Mouse (Mus musculus): ENCODE measurements around the gene Zfp811. TPM values are rescaled to one million over a fixed set of nuclear protein-coding genes. Genes with fewer than 3 reads are reported as not detected.
"Not testable (repeated sequence)": the region's sequence is repeated elsewhere in the genome, so short reads cannot be mapped to it uniquely, and the experiment has no call there.

Gene Zfp811
- 0.74 and 1.3 TPM in 2 replicates for polyA plus RNA-seq (2014; fragmentation: Nextera tagmentation; extraction: Ambion mirVana)

DNA sequence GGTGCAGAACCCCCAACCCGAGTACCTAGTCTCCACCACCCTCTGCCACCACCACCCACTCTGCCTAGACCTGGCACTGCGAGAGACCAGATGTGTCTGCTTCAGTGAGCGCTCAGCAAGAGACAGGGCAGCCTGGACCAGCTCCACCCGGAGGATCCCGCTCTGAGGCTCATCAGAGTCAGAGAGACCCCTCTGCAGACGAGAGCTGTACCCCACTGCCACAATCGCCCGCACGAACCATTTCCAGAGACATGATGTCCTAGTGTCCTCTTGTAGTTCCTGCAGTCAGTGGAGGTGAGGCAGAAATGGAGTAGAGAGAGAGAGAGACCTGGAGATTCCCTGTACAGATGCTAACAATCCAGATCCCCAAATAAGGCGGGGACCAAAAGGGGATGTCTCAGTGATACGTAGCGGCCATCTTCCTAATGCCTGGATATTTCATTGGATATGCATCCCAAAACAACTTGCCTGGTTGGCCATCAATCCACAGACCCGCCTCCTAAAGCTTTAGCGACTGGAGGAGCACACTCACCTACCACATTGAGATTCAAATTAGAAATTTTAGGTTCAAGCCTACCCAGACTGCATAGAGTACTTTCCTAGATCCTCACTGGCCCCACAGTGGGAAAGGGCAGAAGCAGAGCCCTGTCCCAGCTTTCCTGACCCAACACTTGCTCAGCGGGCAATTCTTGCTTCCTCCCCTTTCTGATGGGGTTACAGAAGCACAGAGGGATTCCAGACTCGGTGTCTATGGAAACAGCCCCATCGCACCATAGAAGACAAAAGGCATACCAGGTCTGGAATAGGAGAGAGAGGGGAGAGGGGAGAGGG, at the start of gene Zfp811:
Zfp811 (minus strand) TSS at position 388 of the 831 bp plus-strand sequence.
- Histone ChIP-seq H3K27me3 (ENCODE audit: control insufficient read depth, insufficient read depth, low read length) (no peaks in the 10 kb centered on the region), H3K27ac (replicated peaks in 1 of 2; ENCODE audit: control insufficient read depth in 1 of 2, insufficient read depth in 1 of 2, low read depth in 2 of 2, low read length in 2 of 2) (no peak within 1 kb of the TSS), H3K36me3 (ENCODE audit: control insufficient read depth, insufficient read depth, low read length) (0 out of 2 replicates have a peak, but pooled peaks cover 1% of the 10 kb centered on the region), H3K4me3 (ENCODE audit: control insufficient read depth in 1 of 2, insufficient read depth in 1 of 2, low read depth in 1 of 2, low read length in 2 of 2) (peak within 1 kb of the TSS; percentile 44 to 55), H3K4me2 (ENCODE audit: low read length) (peak within 1 kb of the TSS; percentile 70), H3K4me1 (ENCODE audit: control insufficient read depth in 2 of 2, insufficient read depth in 2 of 2, low read length in 2 of 2) (peaks cover 0 to 4% of the 10 kb centered on the region in 2 experiments; a peak in 2 of 4 replicates), H3K9me3 (ENCODE audit: control insufficient read depth, low read length) (no peaks in the 10 kb centered on the region), H3K9ac (ENCODE audit: low read length) (peak within 1 kb of the TSS; percentile 59)
- 2% methylated on average over 17 of the region's 17 CpGs for WGBS
- ATAC-seq (ENCODE audit: insufficient number of reproducible peaks, insufficient read depth, low FRiP score, low read depth): no peak

DNA sequence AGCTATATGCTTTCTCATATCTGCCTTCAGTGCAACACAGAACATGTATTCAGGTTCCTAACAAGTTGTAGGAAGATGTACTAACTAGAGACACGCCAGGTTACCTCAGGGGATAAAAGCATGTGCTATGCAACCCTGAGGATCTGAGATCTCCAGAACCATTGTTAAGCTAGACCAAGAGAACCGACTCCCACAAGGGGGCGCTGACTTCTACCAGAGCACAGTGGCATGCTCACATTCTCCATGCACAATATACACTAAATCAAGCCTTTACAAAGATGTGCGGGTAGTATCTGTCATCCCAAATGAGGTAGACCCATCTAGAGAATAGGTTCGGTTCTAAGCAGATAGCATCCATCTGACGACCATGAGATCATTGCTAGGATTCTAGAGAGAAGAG, 47.0 kb upstream of the Zfp811 start:
- WGBS: 42% methylated on average over 3 of the region's 6 CpGs
- not testable (repeated sequence) for ATAC-seq (ENCODE audit: insufficient number of reproducible peaks, insufficient read depth, low FRiP score, low read depth); H3K36me3 ChIP-seq (ENCODE audit: control insufficient read depth, insufficient read depth, low read length); H3K9me3 ChIP-seq (ENCODE audit: control insufficient read depth, low read length); H3K27me3 ChIP-seq (ENCODE audit: control insufficient read depth, insufficient read depth, low read length); H3K4me2 ChIP-seq (ENCODE audit: low read length); H3K4me3 ChIP-seq (ENCODE audit: control insufficient read depth in 1 of 2, insufficient read depth in 1 of 2, low read depth in 1 of 2, low read length in 2 of 2); H3K27ac ChIP-seq (replicated peaks in 1 of 2; ENCODE audit: control insufficient read depth in 1 of 2, insufficient read depth in 1 of 2, low read depth in 2 of 2, low read length in 2 of 2); H3K4me1 ChIP-seq (ENCODE audit: control insufficient read depth in 2 of 2, insufficient read depth in 2 of 2, low read length in 2 of 2); H3K9ac ChIP-seq (ENCODE audit: low read length)

DNA sequence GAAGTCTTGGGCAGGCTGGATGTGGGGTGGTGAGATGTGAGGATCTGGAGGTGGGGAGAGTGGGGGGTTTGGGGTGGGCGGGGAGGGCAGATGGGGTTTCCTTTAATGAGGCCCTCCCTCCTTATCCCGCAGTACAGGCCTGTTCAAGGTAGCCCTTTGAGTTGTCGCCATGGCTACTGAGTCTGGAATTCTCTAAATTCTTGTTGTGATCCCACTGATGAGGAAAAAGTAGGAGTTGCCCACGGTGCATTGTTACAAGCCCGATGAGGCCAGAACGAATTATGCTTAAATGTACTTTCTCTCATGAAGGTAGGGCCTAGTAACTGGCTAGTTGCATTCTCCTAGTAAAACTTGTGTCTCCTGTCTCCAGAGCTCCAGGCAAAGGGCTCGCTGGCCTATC, 41.9 kb upstream of the Zfp811 start:
- Histone ChIP-seq H3K27me3 (ENCODE audit: control insufficient read depth, insufficient read depth, low read length) (no peaks in the 10 kb centered on the region), H3K9ac (ENCODE audit: low read length) (no peak overlapping the region), H3K4me2 (ENCODE audit: low read length) (no peak overlapping the region), H3K4me1 (ENCODE audit: control insufficient read depth in 2 of 2, insufficient read depth in 2 of 2, low read length in 2 of 2) (no peaks in the 10 kb centered on the region), H3K36me3 (ENCODE audit: control insufficient read depth, insufficient read depth, low read length) (no peaks in the 10 kb centered on the region), H3K4me3 (ENCODE audit: control insufficient read depth in 1 of 2, insufficient read depth in 1 of 2, low read depth in 1 of 2, low read length in 2 of 2) (no peak overlapping the region), H3K9me3 (ENCODE audit: control insufficient read depth, low read length) (no peaks in the 10 kb centered on the region), H3K27ac (replicated peaks in 1 of 2; ENCODE audit: control insufficient read depth in 1 of 2, insufficient read depth in 1 of 2, low read depth in 2 of 2, low read length in 2 of 2) (no peak overlapping the region)
- no peak for ATAC-seq (ENCODE audit: insufficient number of reproducible peaks, insufficient read depth, low FRiP score, low read depth)
- WGBS: 57% methylated on average over 7 of the region's 7 CpGs

DNA sequence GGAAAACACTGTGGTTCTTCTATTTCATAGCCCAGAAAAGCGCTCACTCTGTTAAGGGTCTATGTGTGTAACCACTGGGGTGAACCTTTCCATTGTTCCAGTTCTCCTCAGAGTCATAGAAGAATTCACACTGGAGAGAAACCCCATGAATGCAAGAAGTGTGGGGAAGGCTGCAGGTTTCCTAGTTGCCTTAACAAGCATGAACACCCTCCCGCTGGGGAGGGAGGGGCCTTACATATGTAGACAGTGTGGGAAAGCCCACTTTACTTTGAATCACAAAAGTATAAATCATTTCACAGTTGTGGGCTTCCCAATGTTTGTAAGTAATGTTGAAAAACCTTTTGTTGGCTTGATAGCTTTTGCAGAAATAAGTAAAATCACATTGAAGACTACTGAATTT, 31.7 kb upstream of the Zfp811 start:
- H3K9me3 ChIP-seq (ENCODE audit: control insufficient read depth, low read length): 0 out of 2 replicates have a peak, but pooled peaks cover 5% of the 10 kb centered on the region
- H3K9ac ChIP-seq (ENCODE audit: low read length): no peak overlapping the region
- no peak overlapping the region for H3K4me3 ChIP-seq (ENCODE audit: control insufficient read depth in 1 of 2, insufficient read depth in 1 of 2, low read depth in 1 of 2, low read length in 2 of 2)
- no peaks in the 10 kb centered on the region for H3K36me3 ChIP-seq (ENCODE audit: control insufficient read depth, insufficient read depth, low read length)
- 0 out of 4 replicates have a peak, but pooled peaks cover 0 to 3% of the 10 kb centered on the region in 2 experiments for H3K4me1 ChIP-seq (ENCODE audit: control insufficient read depth in 2 of 2, insufficient read depth in 2 of 2, low read length in 2 of 2)
- no peak overlapping the region for H3K4me2 ChIP-seq (ENCODE audit: low read length)
- ATAC-seq (ENCODE audit: insufficient number of reproducible peaks, insufficient read depth, low FRiP score, low read depth): no peak
- whole genome bisulfite sequencing: 77% methylated on average over 2 of the region's 2 CpGs
- H3K27me3 ChIP-seq (ENCODE audit: control insufficient read depth, insufficient read depth, low read length): no peaks in the 10 kb centered on the region
- H3K27ac ChIP-seq (replicated peaks in 1 of 2; ENCODE audit: control insufficient read depth in 1 of 2, insufficient read depth in 1 of 2, low read depth in 2 of 2, low read length in 2 of 2): no peak overlapping the region

DNA sequence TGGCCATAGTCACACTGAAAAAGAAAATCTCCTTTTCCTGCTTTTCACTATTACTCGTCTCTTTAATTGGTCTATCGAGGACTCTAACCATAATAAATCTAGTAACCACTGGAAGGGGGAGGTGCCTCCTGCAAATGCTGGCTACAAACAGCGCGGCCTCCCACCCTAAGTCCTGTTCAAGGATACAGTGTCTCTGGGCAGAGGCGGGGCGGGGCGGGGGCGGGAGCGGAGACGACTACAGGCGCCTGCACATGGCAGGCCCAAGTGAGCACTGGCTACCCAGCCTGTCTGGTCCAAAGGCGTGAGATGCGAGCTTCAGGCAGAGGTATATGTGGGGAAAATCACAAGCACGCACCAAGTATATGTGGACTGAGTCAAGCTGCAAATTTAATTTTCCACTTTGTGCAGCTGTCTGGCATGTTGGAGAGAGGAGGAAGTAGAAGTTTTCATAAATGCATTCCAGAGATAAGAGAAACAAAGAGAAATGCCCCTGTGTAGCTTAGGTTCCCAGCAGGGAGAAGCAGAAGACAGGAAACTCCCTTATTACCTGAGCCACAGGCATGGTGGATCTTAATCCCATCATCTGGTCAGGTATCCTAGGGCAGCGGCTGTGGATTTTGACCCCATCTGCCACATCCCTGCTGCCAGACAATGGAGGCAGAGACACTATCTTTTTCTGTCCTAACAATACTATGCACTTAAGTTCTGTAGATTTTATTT, 29.5 kb upstream of the Zfp811 start:
- peak overlapping the region; percentile 30; the same call in 1 of the 2 replicates for H3K9ac ChIP-seq (ENCODE audit: low read length)
- H3K4me1 ChIP-seq (ENCODE audit: control insufficient read depth in 2 of 2, insufficient read depth in 2 of 2, low read length in 2 of 2): 0 out of 4 replicates have a peak, but pooled peaks cover 0 to 3% of the 10 kb centered on the region in 2 experiments
- H3K4me2 ChIP-seq (ENCODE audit: low read length): no peak overlapping the region; the same call in 1 of the 2 replicates
- H3K9me3 ChIP-seq (ENCODE audit: control insufficient read depth, low read length): 0 out of 2 replicates have a peak, but pooled peaks cover 5% of the 10 kb centered on the region
- 26% methylated on average over 15 of the region's 15 CpGs for WGBS
- peak overlapping the region; percentile 27 to 44; a peak in 2 of 4 replicates for H3K27ac ChIP-seq (replicated peaks in 1 of 2; ENCODE audit: control insufficient read depth in 1 of 2, insufficient read depth in 1 of 2, low read depth in 2 of 2, low read length in 2 of 2)
- H3K36me3 ChIP-seq (ENCODE audit: control insufficient read depth, insufficient read depth, low read length): no peaks in the 10 kb centered on the region
- no peak for ATAC-seq (ENCODE audit: insufficient number of reproducible peaks, insufficient read depth, low FRiP score, low read depth)
- no peaks in the 10 kb centered on the region for H3K27me3 ChIP-seq (ENCODE audit: control insufficient read depth, insufficient read depth, low read length)
- no peak overlapping the region for H3K4me3 ChIP-seq (ENCODE audit: control insufficient read depth in 1 of 2, insufficient read depth in 1 of 2, low read depth in 1 of 2, low read length in 2 of 2)

DNA sequence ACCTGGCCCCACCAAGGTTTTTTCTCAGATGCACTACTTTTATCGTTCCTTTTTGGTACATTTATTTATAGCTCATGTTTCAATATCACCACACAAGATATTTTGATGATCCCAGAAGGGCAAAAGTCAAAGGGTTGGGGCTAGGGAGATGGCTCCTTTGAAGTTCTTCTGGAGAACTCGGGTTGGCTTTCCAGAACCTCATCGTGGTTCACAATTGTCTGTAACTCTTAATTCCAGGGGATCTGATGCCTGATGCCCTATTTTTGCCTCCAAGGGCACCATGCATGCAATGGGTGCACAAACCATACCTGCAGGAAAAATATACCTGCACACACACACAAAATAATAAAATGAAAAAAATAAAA, 20.7 kb upstream of the Zfp811 start:
- Histone ChIP-seq H3K36me3 (ENCODE audit: control insufficient read depth, insufficient read depth, low read length) (peaks cover 12% of the 10 kb centered on the region), H3K4me2 (ENCODE audit: low read length) (peak overlapping the region; percentile 83), H3K4me3 (ENCODE audit: control insufficient read depth in 1 of 2, insufficient read depth in 1 of 2, low read depth in 1 of 2, low read length in 2 of 2) (peak overlapping the region; percentile 79 to 89; a peak in 3 of 4 replicates), H3K27ac (replicated peaks in 1 of 2; ENCODE audit: control insufficient read depth in 1 of 2, insufficient read depth in 1 of 2, low read depth in 2 of 2, low read length in 2 of 2) (no peak overlapping the region), H3K27me3 (ENCODE audit: control insufficient read depth, insufficient read depth, low read length) (no peaks in the 10 kb centered on the region), H3K9me3 (ENCODE audit: control insufficient read depth, low read length) (no peaks in the 10 kb centered on the region), H3K9ac (ENCODE audit: low read length) (no peak overlapping the region), H3K4me1 (ENCODE audit: control insufficient read depth in 2 of 2, insufficient read depth in 2 of 2, low read length in 2 of 2) (peaks cover 4 to 8% of the 10 kb centered on the region in 2 experiments; a peak in 3 of 4 replicates)
- 34% methylated on average over 3 of the region's 3 CpGs for WGBS
- no peak for ATAC-seq (ENCODE audit: insufficient number of reproducible peaks, insufficient read depth, low FRiP score, low read depth)

DNA sequence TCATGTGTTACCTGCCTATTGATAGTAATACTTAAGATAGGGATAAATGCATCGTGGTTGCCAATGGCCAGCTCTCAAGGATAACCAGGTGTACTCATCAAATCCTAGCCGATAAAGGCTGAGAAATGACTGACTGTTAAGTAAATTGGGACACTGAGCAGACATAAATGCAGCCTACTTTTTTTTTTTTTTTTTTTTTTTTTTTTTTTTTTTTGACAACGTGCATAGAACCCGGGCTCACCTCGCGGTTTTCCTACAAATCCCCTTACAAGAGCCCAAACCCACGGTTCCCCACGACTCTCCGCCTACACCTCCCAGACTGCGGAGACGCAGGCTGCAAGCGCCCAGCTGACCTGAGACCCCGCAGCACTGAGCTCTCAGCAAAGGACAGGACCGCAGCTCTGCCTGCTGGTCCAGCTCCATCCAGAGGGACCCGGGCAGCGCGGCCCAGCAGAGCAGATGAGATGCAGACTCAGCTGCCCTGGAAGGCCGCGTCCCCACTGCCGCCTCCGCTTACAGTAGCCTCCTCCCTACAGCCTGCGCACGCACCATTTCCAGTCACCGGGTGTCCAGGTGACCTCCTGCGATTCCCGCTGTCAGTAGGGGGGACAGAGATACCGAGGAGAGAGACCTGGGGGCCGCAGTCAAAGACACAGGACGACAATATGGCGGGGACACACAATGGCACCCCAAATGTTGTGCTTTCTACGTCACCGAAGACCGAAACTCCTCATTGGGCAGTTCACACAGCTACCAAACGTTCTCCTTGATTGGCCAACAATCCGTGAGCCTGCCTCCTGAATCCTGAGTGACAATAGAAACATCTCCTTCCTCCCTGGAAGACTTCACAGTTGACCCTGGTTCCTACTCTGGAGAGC, 20.0 kb upstream of the Zfp811 start, which contains the start of gene Zfp799:
Zfp799 (minus strand) TSS at position 722 of the 878 bp plus-strand sequence.
- WGBS: 2% methylated on average over 35 of the region's 35 CpGs
- H3K36me3 ChIP-seq (ENCODE audit: control insufficient read depth, insufficient read depth, low read length): peaks cover 18% of the 10 kb centered on the region
- ATAC-seq (ENCODE audit: insufficient number of reproducible peaks, insufficient read depth, low FRiP score, low read depth): peak; percentile 94

More for the DNA sequence above, 20.0 kb upstream of the Zfp811 start, which contains the start of gene Zfp799:
- Histone ChIP-seq H3K9ac (ENCODE audit: low read length) (peak within 1 kb of the TSS; percentile 95), H3K9me3 (ENCODE audit: control insufficient read depth, low read length) (no peaks in the 10 kb centered on the region), H3K4me2 (ENCODE audit: low read length) (peak within 1 kb of the TSS; percentile 83), H3K27me3 (ENCODE audit: control insufficient read depth, insufficient read depth, low read length) (no peaks in the 10 kb centered on the region), H3K4me3 (ENCODE audit: control insufficient read depth in 1 of 2, insufficient read depth in 1 of 2, low read depth in 1 of 2, low read length in 2 of 2) (peak within 1 kb of the TSS; percentile 79 to 89), H3K27ac (replicated peaks in 1 of 2; ENCODE audit: control insufficient read depth in 1 of 2, insufficient read depth in 1 of 2, low read depth in 2 of 2, low read length in 2 of 2) (peak within 1 kb of the TSS; percentile 58 to 75), H3K4me1 (ENCODE audit: control insufficient read depth in 2 of 2, insufficient read depth in 2 of 2, low read length in 2 of 2) (peaks cover 4 to 8% of the 10 kb centered on the region in 2 experiments; a peak in 3 of 4 replicates)
